Mouse (Mus musculus) embryonic facial prominence, embryonic 11.5 days (tissue): ENCODE measurements at regions not wholly inside any gene's neighbourhood (a gene's known extent, or its start where the extent isn't known, plus 50 kb on each side); places are given as distances from the start of the nearest gene placed in this dataset.

Source experiments
- ATAC-seq: fragments of 200-750 bp; cut with Nextera tagmentation; replicated peaks from 2 replicates; pipeline ENCODE4 v1.8.0; 2017; ENCODE audit warnings: low read depth; ENCODE audit not compliant: insufficient number of reproducible peaks, low FRiP score, low TSS enrichment
- DNase-seq: peaks from one replicate; pipeline ENCODE4 v3.0.0-alpha.2; 2015; ENCODE audit warnings: low spot score
- H3K27ac ChIP-seq: fragments of 300-500 bp; sonication (generic); replicated peaks from 2 replicates; pipeline ENCODE4 v1.5.1; 2014; ENCODE audit warnings: mild to moderate bottlenecking, low read depth, low read length, control low read depth
- H3K27me3 ChIP-seq: fragments of 300-500 bp; sonication (generic); 2 replicates; pipeline ENCODE4 v1.6.1; 2014; ENCODE audit warnings: mild to moderate bottlenecking, low read length, moderate library complexity, mixed read lengths; ENCODE audit not compliant: control insufficient read depth, insufficient read depth
- H3K36me3 ChIP-seq: fragments of 300-500 bp; sonication (generic); replicated peaks from 2 replicates; pipeline ENCODE4 v1.6.1; 2014; ENCODE audit warnings: low read depth, mild to moderate bottlenecking, low read length, moderate library complexity, mixed read lengths; ENCODE audit not compliant: control insufficient read depth, insufficient read depth
- H3K4me1 ChIP-seq: fragments of 300-500 bp; sonication (generic); 2 replicates; pipeline ENCODE4 v1.6.1; 2014; ENCODE audit warnings: low read length, mixed read lengths; ENCODE audit not compliant: control insufficient read depth, insufficient read depth
- H3K4me2 ChIP-seq: fragments of 300-500 bp; sonication (generic); 2 replicates; pipeline ENCODE4 v1.6.1; 2014; ENCODE audit warnings: low read depth, mild to moderate bottlenecking, control low read depth, low read length, moderate library complexity
- H3K4me3 ChIP-seq: fragments of 300-500 bp; sonication (generic); 2 replicates; pipeline ENCODE4 v1.5.1; 2014; ENCODE audit warnings: low read depth, low read length, control low read depth
- H3K9ac ChIP-seq: fragments of 300-500 bp; sonication (generic); replicated peaks from 2 replicates; pipeline ENCODE4 v1.6.1; 2014; ENCODE audit warnings: mild to moderate bottlenecking, control low read depth, low read length
- H3K9me3 ChIP-seq: fragments of 300-500 bp; sonication (generic); replicated peaks from 2 replicates; pipeline ENCODE4 v1.6.1; 2016; ENCODE audit warnings: mild to moderate bottlenecking, low read length, inconsistent platforms, mixed read lengths; ENCODE audit not compliant: control insufficient read depth
- WGBS: fragments of 180-500 bp; shearing (Covaris S2); extraction: QIAGEN DNeasy Blood & Tissue Kit; methylation state at CpG from one replicate; pipeline ENCODE4 v1.1.7; 2014; 5-methylcytosine and 5-hydroxymethylcytosine counted together

DNA sequence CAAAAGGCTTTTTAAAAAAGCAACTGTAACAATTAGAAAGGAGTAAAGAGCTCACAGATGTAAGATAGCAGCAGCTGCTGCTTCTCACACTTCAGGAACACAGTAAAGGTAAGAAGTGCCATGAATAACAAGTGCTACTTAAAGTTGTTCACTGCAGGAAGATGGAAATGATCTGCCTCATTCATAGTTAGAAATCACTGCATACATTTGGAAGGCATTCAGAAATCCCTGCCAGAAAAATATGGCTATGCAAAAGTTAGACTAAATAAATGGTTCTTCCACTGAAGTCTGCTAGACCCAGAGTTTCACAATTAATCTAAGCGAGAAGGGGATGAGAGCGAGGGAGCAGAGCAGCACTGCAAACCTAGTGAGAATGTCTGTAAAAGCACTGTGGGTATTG lies 102.5 kb upstream of the Htr2a start:
- Histone ChIP-seq H3K36me3 (no peaks in the 10 kb centered on the region), H3K27me3 (no peaks in the 10 kb centered on the region), H3K4me2 (no peak overlapping the region), H3K9me3 (no peaks in the 10 kb centered on the region), H3K4me3 (no peak overlapping the region), H3K27ac (no peak overlapping the region), H3K4me1 (no peaks in the 10 kb centered on the region), H3K9ac (no peak overlapping the region)
- ATAC-seq, result no peak
- no peak for DNase-seq
- 88% methylated on average over 2 of the region's 2 CpGs for WGBS

DNA sequence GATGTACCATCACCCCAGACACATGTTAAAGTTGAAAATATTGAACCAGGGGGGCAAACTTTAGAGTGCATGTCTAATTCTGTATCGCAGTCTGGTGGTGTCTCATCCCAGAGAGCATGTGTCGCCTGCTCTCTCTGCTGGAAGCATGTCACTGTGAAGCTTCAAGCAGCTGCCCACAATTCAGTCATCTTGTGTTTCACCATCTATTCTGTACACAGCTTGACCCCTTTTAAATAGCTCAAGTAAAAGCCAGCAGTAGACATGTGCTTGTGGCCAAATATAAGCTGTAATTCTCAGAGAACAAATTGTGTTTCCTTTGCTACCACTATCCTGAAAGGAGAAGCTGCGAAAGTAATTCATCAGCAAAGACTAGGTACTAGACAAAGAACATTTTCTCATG lies 96.6 kb upstream of the Htr2a start:
- Histone ChIP-seq H3K9me3 (no peaks in the 10 kb centered on the region), H3K36me3 (no peaks in the 10 kb centered on the region), H3K9ac (no peak overlapping the region), H3K4me2 (no peak overlapping the region), H3K4me3 (no peak overlapping the region), H3K27me3 (no peaks in the 10 kb centered on the region), H3K4me1 (no peaks in the 10 kb centered on the region), H3K27ac (no peak overlapping the region)
- ATAC-seq (no peak), DNase-seq (no peak)
- 90% methylated on average over 3 of the region's 3 CpGs for WGBS

DNA sequence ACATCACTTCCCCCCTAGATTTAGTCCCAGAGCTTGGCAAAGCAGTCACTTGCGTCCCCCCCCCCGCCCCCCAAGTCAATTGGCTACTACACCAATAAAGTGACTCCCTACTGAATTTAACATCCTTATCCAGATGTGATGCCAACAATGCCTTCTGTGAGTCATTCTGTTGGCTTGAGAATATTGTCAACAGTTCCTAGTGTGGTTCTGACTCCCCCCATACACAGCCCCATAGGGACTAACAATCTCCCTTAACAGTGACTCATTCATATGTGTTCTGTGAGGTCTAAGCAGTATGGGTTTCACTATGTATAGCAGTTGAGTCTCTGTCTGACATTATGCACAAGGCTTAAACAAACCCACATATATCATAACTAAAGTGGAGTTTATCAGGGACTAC lies 89.5 kb upstream of the Htr2a start:
- no peak for ATAC-seq
- Histone ChIP-seq H3K27ac (no peak overlapping the region), H3K4me2 (no peak overlapping the region), H3K36me3 (no peaks in the 10 kb centered on the region), H3K9ac (no peak overlapping the region), H3K27me3 (no peaks in the 10 kb centered on the region), H3K9me3 (no peaks in the 10 kb centered on the region), H3K4me3 (no peak overlapping the region), H3K4me1 (no peaks in the 10 kb centered on the region)
- DNase-seq, result no peak
- 95% methylated on average over 2 of the region's 2 CpGs for WGBS

DNA sequence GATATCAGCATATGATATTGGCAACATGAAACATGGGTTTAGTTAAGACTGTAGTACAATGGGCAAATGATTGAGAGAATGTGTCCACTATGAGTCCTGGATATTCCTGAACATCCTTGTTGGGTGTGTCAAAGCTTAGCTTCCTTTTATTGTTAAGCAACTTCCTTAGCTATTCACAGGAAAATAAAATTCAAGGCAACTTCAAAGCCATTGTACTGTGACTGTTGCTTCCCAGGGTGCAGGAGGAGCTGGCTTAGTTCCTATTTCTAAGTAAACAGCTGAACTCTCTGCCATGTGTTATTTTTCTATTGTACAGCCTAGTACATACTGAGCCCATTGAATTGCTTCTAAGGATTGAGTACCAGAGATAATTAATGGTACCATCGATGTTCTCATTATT lies 87.0 kb upstream of the Htr2a start:
- DNase-seq, result no peak
- WGBS, result 89% methylated on average over 1 of the region's 1 CpGs
- H3K9ac ChIP-seq, result no peak overlapping the region
- no peak overlapping the region for H3K27ac ChIP-seq
- no peak overlapping the region for H3K4me3 ChIP-seq
- no peak for ATAC-seq
- no peak overlapping the region for H3K4me2 ChIP-seq
- H3K4me1 ChIP-seq, result no peaks in the 10 kb centered on the region
- H3K27me3 ChIP-seq, result no peaks in the 10 kb centered on the region
- no peaks in the 10 kb centered on the region for H3K36me3 ChIP-seq
- no peaks in the 10 kb centered on the region for H3K9me3 ChIP-seq

DNA sequence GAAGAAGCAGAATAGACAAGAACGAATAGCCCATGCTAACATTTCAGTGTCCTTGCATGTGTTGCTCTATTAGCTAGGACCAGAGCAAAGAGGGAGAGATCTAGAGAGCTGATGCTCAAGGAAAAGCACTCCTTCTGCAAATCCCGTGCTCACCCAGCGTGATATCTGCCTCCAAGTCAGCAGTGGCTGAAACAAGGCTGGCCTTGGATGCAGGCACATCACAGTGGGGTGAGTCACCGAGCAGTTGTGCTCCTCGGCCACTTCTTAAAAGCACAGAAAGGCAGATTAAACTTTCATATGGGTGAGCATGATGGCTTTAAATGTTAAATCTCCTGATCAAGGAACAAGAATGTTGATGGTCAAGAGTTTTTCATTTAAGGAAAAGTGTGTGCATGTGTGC lies 82.3 kb upstream of the Htr2a start:
- WGBS, result 74% methylated on average over 5 of the region's 5 CpGs

More for the DNA sequence above, 82.3 kb upstream of the Htr2a start:
- ATAC-seq (no peak), DNase-seq (no peak)
- no peak overlapping the region for H3K27ac ChIP-seq
- H3K4me2 ChIP-seq, result no peak overlapping the region
- no peak overlapping the region for H3K4me3 ChIP-seq
- no peaks in the 10 kb centered on the region for H3K4me1 ChIP-seq
- no peaks in the 10 kb centered on the region for H3K27me3 ChIP-seq
- H3K9me3 ChIP-seq, result no peaks in the 10 kb centered on the region
- no peak overlapping the region for H3K9ac ChIP-seq
- no peaks in the 10 kb centered on the region for H3K36me3 ChIP-seq
